Mouse (Mus musculus) liver, embryonic 12.5 days (tissue): ENCODE results near the gene Uba2. TPM values are rescaled to one million over a fixed set of nuclear protein-coding genes. Genes with fewer than 3 reads are reported as not detected.
"Not testable (repeated sequence)": the region's sequence is repeated elsewhere in the genome, so short reads cannot be mapped to it uniquely, and the experiment has no call there.

ENCODE experiments used
- ATAC-seq: fragments of 200-750 bp; cut with Nextera tagmentation; 2 replicates; pipeline ENCODE4 v1.8.0; 2017; ENCODE audit warnings: moderate number of reproducible peaks, mild to moderate bottlenecking, moderate library complexity
- H3K27ac ChIP-seq: fragments of 300-500 bp; sonication (generic); 2 replicates; pipeline ENCODE4 v1.5.1; 2016; ENCODE audit warnings: mild to moderate bottlenecking
- H3K27me3 ChIP-seq: fragments of 300-500 bp; sonication (generic); replicated peaks from 2 replicates; pipeline ENCODE4 v1.6.1; 2016; ENCODE audit warnings: mild to moderate bottlenecking, moderate library complexity
- H3K36me3 ChIP-seq: fragments of 300-500 bp; sonication (generic); 2 replicates; pipeline ENCODE4 v1.6.1; 2016; ENCODE audit warnings: mild to moderate bottlenecking, moderate library complexity
- H3K4me1 ChIP-seq: fragments of 300-500 bp; sonication (generic); 2 replicates; pipeline ENCODE4 v1.6.1; 2016
- H3K4me2 ChIP-seq: fragments of 300-500 bp; sonication (generic); 2 replicates; pipeline ENCODE4 v1.6.1; 2016; ENCODE audit warnings: mild to moderate bottlenecking, moderate library complexity
- H3K4me3 ChIP-seq: fragments of 300-500 bp; sonication (generic); 2 replicates; pipeline ENCODE4 v1.5.1; 2016; ENCODE audit warnings: mild to moderate bottlenecking, moderate library complexity
- H3K9ac ChIP-seq: fragments of 300-500 bp; sonication (generic); 2 replicates; pipeline ENCODE4 v1.6.1; 2016; ENCODE audit warnings: mild to moderate bottlenecking, moderate library complexity
- H3K9me3 ChIP-seq: fragments of 300-500 bp; sonication (generic); replicated peaks from 2 replicates; pipeline ENCODE4 v1.6.1; 2016; ENCODE audit warnings: mild to moderate bottlenecking, moderate library complexity
- WGBS: fragments of 180-500 bp; shearing (Covaris S2); methylation state at CpG from one replicate; pipeline ENCODE4 v1.1.7; 2016; ENCODE audit not compliant: insufficient replicate concordance; 5-methylcytosine and 5-hydroxymethylcytosine counted together
- polyA plus RNA-seq: library from polyadenylated mRNA; unstranded; fragments of >200 nt; fragmentation: Nextera tagmentation; extraction: Ambion mirVana; gene quantifications from 2 replicates; pipeline ENCODE4 v1.2.1, GENCODE M21; 2016

The Uba2 gene
- 165 and 174 TPM in 2 replicates for polyA plus RNA-seq

DNA sequence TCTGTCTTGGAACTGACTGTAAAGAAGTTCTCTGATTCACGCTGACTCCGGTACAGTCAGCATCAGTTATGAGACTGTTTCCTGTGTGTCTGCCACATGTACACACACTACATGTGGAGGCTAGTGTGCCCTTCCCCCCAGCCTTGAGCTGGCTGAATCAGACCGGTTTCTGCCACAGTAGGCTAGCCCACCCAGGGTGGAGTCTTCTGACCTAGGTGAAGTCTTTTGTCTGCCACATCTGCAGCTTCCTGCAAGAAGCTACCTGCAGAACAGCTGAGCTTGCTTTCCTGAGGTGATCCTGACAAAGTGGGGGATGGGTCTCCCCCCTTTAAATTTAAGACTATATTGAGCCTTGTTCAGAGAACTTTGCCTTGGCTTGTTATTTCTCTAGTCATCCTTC, at the start of gene Uba2:
Uba2 (minus strand) TSS at position 146 of the 400 bp plus-strand sequence.
- Histone ChIP-seq H3K4me1 (peaks cover 25% of the 10 kb centered on the region), H3K4me2 (peak within 1 kb of the TSS; percentile 76), H3K9me3 (no peaks in the 10 kb centered on the region), H3K27ac (peak within 1 kb of the TSS; percentile 89; the same call in 1 of the 2 replicates), H3K9ac (peak within 1 kb of the TSS; percentile 98), H3K4me3 (peak within 1 kb of the TSS; percentile 94), H3K27me3 (no peaks in the 10 kb centered on the region; the same call in 1 of the 2 replicates), H3K36me3 (peaks cover 20% of the 10 kb centered on the region)
- WGBS, result 69% methylated on average over 3 of the region's 3 CpGs
- no peak for ATAC-seq

DNA sequence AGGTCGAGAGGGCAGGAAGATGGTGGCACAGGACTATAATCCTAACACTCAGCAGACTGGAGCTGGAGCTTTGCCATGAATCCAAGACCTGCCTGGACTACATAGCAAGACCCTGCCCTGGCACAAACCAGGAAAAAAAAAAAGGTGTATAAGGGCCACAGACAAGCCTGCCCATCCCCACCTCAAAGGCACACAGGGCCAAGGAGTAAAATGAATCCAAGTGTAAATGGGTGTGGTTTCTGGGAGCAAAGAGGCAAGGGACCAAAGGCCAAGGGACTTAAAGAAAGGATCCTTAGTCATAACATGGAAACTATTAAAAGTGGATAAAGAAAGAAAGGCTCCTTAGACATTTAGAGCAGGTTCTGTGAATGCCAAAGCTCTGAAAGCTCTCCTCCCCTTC, 49.1 kb upstream of the Uba2 start:
- no peak overlapping the region for H3K4me3 ChIP-seq
- peaks cover 100% of the 10 kb centered on the region for H3K36me3 ChIP-seq
- H3K9ac ChIP-seq, result no peak overlapping the region
- no peak overlapping the region for H3K4me2 ChIP-seq
- no peak for ATAC-seq
- H3K27ac ChIP-seq, result no peak overlapping the region
- H3K9me3 ChIP-seq, result no peaks in the 10 kb centered on the region
- 0 out of 2 replicates have a peak, but pooled peaks cover 7% of the 10 kb centered on the region for H3K4me1 ChIP-seq
- no peaks in the 10 kb centered on the region for H3K27me3 ChIP-seq
- WGBS, result 61% methylated on average over 1 of the region's 1 CpGs

GRCm38 (mm10) chr7:34216474-34216873, 47.1 kb upstream of the Uba2 start:
- H3K36me3 ChIP-seq, result peaks cover 100% of the 10 kb centered on the region
- H3K27ac ChIP-seq, result no peak overlapping the region
- no peak overlapping the region for H3K9ac ChIP-seq
- H3K4me2 ChIP-seq, result no peak overlapping the region
- H3K9me3 ChIP-seq, result no peaks in the 10 kb centered on the region
- WGBS, result 77% methylated on average over 10 of the region's 10 CpGs
- 0 out of 2 replicates have a peak, but pooled peaks cover 7% of the 10 kb centered on the region for H3K4me1 ChIP-seq
- H3K27me3 ChIP-seq, result no peaks in the 10 kb centered on the region
- ATAC-seq, result no peak
- no peak overlapping the region for H3K4me3 ChIP-seq

- Histone ChIP-seq H3K27me3 (no peaks in the 10 kb centered on the region), H3K9ac (no peak overlapping the region), H3K27ac (no peak overlapping the region), H3K4me3 (no peak overlapping the region), H3K4me2 (no peak overlapping the region), H3K36me3 (peaks cover 100% of the 10 kb centered on the region), H3K9me3 (no peaks in the 10 kb centered on the region), H3K4me1 (0 out of 2 replicates have a peak, but pooled peaks cover 7% of the 10 kb centered on the region)
- 81% methylated on average over 9 of the region's 9 CpGs for WGBS
- ATAC-seq, result no peak; the same call in 1 of the 2 replicates
These were observed 46.1 kb upstream of the Uba2 start for GRCm38 (mm10) chr7:34215481-34215880.

- H3K36me3 ChIP-seq, result peaks cover 100% of the 10 kb centered on the region
- H3K9ac ChIP-seq, result no peak overlapping the region
- H3K4me2 ChIP-seq, result no peak overlapping the region
- ATAC-seq, result no peak
- no peak overlapping the region for H3K4me3 ChIP-seq
- WGBS, result 85% methylated on average over 8 of the region's 8 CpGs
- H3K4me1 ChIP-seq, result 0 out of 2 replicates have a peak, but pooled peaks cover 7% of the 10 kb centered on the region
- no peak overlapping the region for H3K27ac ChIP-seq
- H3K9me3 ChIP-seq, result no peaks in the 10 kb centered on the region
- no peaks in the 10 kb centered on the region for H3K27me3 ChIP-seq
These were observed 45.2 kb upstream of the Uba2 start for GRCm38 (mm10) chr7:34214644-34215043.

DNA sequence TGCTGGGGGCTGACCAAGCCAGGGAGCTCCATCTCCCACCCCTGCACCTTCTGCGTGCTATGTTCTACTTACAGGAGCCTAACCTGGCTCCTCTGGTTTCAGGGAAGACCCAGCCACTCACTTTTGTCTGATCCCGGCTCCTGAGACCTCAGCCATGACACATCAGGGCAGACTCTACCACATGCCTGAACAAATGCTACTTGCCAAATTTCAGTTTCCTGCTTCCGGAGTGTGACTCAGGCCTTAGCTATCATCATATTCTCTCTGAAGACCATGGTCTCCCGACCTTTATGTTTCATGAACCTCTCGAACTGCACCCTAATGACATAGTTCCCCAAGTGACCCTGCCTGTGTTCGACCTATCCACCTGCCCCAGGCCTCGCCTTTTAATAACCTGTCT, 43.9 kb upstream of the Uba2 start:
- Histone ChIP-seq H3K27ac (no peak overlapping the region), H3K4me1 (0 out of 2 replicates have a peak, but pooled peaks cover 7% of the 10 kb centered on the region), H3K27me3 (no peaks in the 10 kb centered on the region), H3K9ac (no peak overlapping the region), H3K36me3 (peaks cover 100% of the 10 kb centered on the region), H3K4me2 (no peak overlapping the region), H3K4me3 (no peak overlapping the region), H3K9me3 (no peaks in the 10 kb centered on the region)
- ATAC-seq, result no peak
- 80% methylated on average over 7 of the region's 7 CpGs for WGBS

DNA sequence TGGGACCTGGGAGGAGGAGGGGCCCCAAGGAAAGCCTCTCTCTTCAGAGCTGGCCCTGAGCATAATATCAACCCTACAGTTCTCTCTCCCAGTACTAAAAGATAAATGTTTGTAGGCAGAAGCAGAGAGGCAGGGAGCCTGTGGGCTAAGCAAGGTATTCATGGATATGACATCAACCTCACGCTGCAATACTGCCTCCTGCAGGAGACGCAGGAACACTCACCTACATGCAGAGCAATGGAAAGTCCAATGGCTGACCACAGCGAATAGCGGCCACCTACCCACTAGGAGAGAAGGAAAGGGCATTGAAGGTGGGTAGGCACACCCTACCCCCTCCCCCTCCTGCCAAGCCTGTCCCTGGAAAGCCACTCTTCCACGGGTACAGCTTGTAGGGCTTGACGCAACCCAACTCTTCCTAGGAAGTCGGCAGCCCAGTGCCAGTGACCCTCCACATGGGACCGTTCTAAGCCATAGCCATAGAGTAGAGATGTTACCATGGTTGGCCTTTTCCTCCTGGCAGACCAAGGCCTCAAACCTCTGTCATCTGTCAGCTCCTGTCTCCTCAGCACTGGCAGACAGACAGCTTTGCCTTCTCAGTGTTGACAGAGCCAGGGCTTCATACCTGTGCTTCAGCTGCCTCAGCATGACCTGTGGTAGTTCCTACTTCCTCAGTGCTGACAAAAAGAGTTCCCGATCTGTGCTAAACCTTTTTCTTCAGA, 38.8 kb upstream of the Uba2 start:
- Histone ChIP-seq H3K9me3 (no peaks in the 10 kb centered on the region), H3K4me3 (no peak overlapping the region), H3K4me1 (no peaks in the 10 kb centered on the region), H3K36me3 (peaks cover 100% of the 10 kb centered on the region), H3K27me3 (no peaks in the 10 kb centered on the region), H3K27ac (no peak overlapping the region), H3K4me2 (no peak overlapping the region), H3K9ac (no peak overlapping the region)
- no peak for ATAC-seq
- WGBS, result 79% methylated on average over 9 of the region's 9 CpGs

- H3K4me2 ChIP-seq, result no peak overlapping the region
- H3K4me3 ChIP-seq, result no peak overlapping the region
- no peak overlapping the region for H3K9ac ChIP-seq
- no peaks in the 10 kb centered on the region for H3K4me1 ChIP-seq
- H3K36me3 ChIP-seq, result peaks cover 100% of the 10 kb centered on the region
- no peak overlapping the region for H3K27ac ChIP-seq
- no peak for ATAC-seq
- H3K27me3 ChIP-seq, result no peaks in the 10 kb centered on the region
- no peaks in the 10 kb centered on the region for H3K9me3 ChIP-seq
- 85% methylated on average over 6 of the region's 6 CpGs for WGBS
These were observed 36.9 kb upstream of the Uba2 start for GRCm38 (mm10) chr7:34206331-34206730.

DNA sequence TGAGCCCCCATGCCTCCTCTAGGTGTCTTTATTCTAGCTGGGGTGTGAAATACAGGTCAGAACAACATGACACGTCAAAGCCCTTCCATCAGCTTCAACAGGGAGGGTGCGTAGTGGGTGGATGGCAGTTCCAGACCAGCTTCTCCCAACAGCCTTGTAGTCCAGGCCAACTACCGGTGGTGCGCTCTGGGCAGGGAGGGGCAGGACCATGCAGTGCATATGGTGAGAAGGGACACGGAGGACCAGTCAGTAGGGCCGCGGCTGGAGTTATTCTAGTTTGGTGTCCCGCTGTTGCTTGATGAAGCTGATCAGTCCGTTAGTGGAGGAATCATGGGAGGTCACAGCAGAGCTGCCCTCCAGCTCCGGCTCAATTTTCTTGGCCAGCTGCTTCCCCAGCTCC, 32.7 kb upstream of the Uba2 start:
- H3K9ac ChIP-seq, H3K4me1 ChIP-seq, H3K27me3 ChIP-seq, ATAC-seq, H3K27ac ChIP-seq, H3K4me2 ChIP-seq, H3K4me3 ChIP-seq, H3K9me3 ChIP-seq: not testable (repeated sequence)
- peaks cover 69% of the 10 kb centered on the region for H3K36me3 ChIP-seq
- 91% methylated on average over 10 of the region's 10 CpGs for WGBS

- WGBS, result 85% methylated on average over 2 of the region's 2 CpGs
These were observed 31.4 kb upstream of the Uba2 start for GRCm38 (mm10) chr7:34200829-34201228.

GRCm38 (mm10) chr7:34198346-34198745, 28.9 kb upstream of the Uba2 start:
- no peaks in the 10 kb centered on the region for H3K9me3 ChIP-seq
- ATAC-seq, result no peak
- no peak overlapping the region for H3K27ac ChIP-seq
- peaks cover 40% of the 10 kb centered on the region for H3K36me3 ChIP-seq
- H3K4me3 ChIP-seq, result no peak overlapping the region
- no peaks in the 10 kb centered on the region for H3K27me3 ChIP-seq
- 31% methylated on average over 3 of the region's 3 CpGs for WGBS
- no peak overlapping the region for H3K4me2 ChIP-seq
- peaks cover 15% of the 10 kb centered on the region for H3K4me1 ChIP-seq
- no peak overlapping the region for H3K9ac ChIP-seq

More at GRCm38 (mm10) chr7:34200829-34201228, 31.4 kb upstream of the Uba2 start:
- peaks cover 56% of the 10 kb centered on the region for H3K36me3 ChIP-seq
- H3K9ac ChIP-seq, result no peak overlapping the region
- no peak overlapping the region for H3K4me2 ChIP-seq
- ATAC-seq, result no peak
- no peak overlapping the region for H3K4me3 ChIP-seq
- H3K27me3 ChIP-seq, result no peaks in the 10 kb centered on the region
- peaks cover 6% of the 10 kb centered on the region; the same call in 1 of the 2 replicates for H3K4me1 ChIP-seq
- H3K9me3 ChIP-seq, result no peaks in the 10 kb centered on the region
- H3K27ac ChIP-seq, result no peak overlapping the region
